In genomic region chr13:53684498-53684897, GRCm38 (mm10) we compare ENCODE assay signal across 16 mouse cellular contexts.
"Had no signal": no experiment of that assay in that cellular context is flagged by ENCODE, and none has a peak within 500 bp of the region (broad histone marks: within the 10 kb centered on the region; RNA-seq: fewer than 3 reads in every experiment).

No protein-coding gene starts in this region.

- H3K4me2 ChIP-seq: limb, embryonic 12.5 days; liver, embryonic 13.5 days; lung, embryonic 15.5 days; midbrain, embryonic 11.5 days had no signal

- H3K4me3 ChIP-seq: left cerebral cortex, adult 2 months; limb, embryonic 12.5 days; liver, embryonic 13.5 days; lung, embryonic 15.5 days had no signal

- H3K4me1 ChIP-seq: liver, embryonic 13.5 days; lung, embryonic 15.5 days had no signal

- DNase-seq: kidney, postnatal 25 days; liver; liver, embryonic 13.5 days; liver, postnatal 0 days; lung, postnatal 14 days; right cerebral cortex, postnatal 4 days; spleen, adult 18-20 months; thymus, adult 18-20 months; thymus, postnatal 14 days had no signal

- H3K36me3 ChIP-seq: limb, embryonic 12.5 days; liver, embryonic 13.5 days; lung, embryonic 15.5 days had no signal

- H3K27ac ChIP-seq: left cerebral cortex, adult 2 months; limb, embryonic 12.5 days; liver, embryonic 13.5 days; lung, embryonic 15.5 days; macrophage had no signal

- ATAC-seq: liver, postnatal 0 days; midbrain, embryonic 16.5 days had no signal

- H3K27me3 ChIP-seq: liver, embryonic 13.5 days; lung, embryonic 15.5 days had no signal

- H3K9me3 ChIP-seq: limb, embryonic 12.5 days; liver, embryonic 13.5 days; lung, embryonic 15.5 days; megakaryocyte, embryonic 14.5 days had no signal

- H3K9ac ChIP-seq: limb, embryonic 12.5 days; liver, embryonic 13.5 days; liver, postnatal 0 days; lung, embryonic 15.5 days had no signal
